Mouse (Mus musculus) G1E (cell line): ENCODE results near the gene Utp11. TPM values are rescaled to one million over a fixed set of nuclear protein-coding genes. Genes with fewer than 3 reads are reported as not detected.
"Not testable (repeated sequence)": the region's sequence is repeated elsewhere in the genome, so short reads cannot be mapped to it uniquely, and the experiment has no call there.

Source experiments
- ATAC-seq: 2 replicates; pipeline ENCODE4 v1.8.0; 2016; ENCODE audit warnings: mild to moderate bottlenecking; ENCODE audit not compliant: insufficient number of reproducible peaks, poor library complexity, low FRiP score, severe bottlenecking; ENCODE audit errors: extremely low read depth
- DNase-seq: peaks from one replicate; pipeline ENCODE4 v3.0.0; 2012; ENCODE audit warnings: low spot score
- H3K27me3 ChIP-seq: 2 replicates; pipeline ENCODE4 v1.6.1; 2012; ENCODE audit warnings: mild to moderate bottlenecking, low read length, inconsistent platforms; ENCODE audit not compliant: insufficient read depth
- H3K36me3 ChIP-seq: replicated peaks from 2 replicates; pipeline ENCODE3; 2012; ENCODE audit warnings: mild to moderate bottlenecking, inconsistent platforms
- H3K4me1 ChIP-seq: 2 replicates; pipeline ENCODE4 v1.6.1; 2012; ENCODE audit warnings: low read depth, low read length, inconsistent platforms, mixed read lengths; ENCODE audit not compliant: insufficient read depth
- H3K4me3 ChIP-seq: 2 replicates; pipeline ENCODE4 v1.5.1; 2012; ENCODE audit warnings: low read depth, mild to moderate bottlenecking, inconsistent platforms, low read length, moderate library complexity, mixed read lengths
- H3K9me3 ChIP-seq: replicated peaks from 2 replicates; pipeline ENCODE4 v1.6.1; 2012; ENCODE audit warnings: inconsistent platforms
- CTCF ChIP-seq: IDR thresholded peaks from 2 replicates; pipeline ENCODE4 v1.5.1; 2012; ENCODE audit warnings: low read depth, low read length, inconsistent platforms, mixed read lengths
- GATA1 ChIP-seq: IDR thresholded peaks from 2 replicates; pipeline ENCODE4 v1.6.1; 2012; ENCODE audit warnings: borderline replicate concordance, low read length, inconsistent platforms, mixed read lengths
- GATA2 ChIP-seq: IDR thresholded peaks from 2 replicates; pipeline ENCODE4 v1.6.1; 2012; ENCODE audit warnings: low read depth, low read length, inconsistent platforms, borderline replicate concordance
- POLR2AphosphoS5 ChIP-seq: IDR thresholded peaks from 2 replicates; pipeline ENCODE4 v1.6.1; 2012; ENCODE audit warnings: low read depth, low read length, inconsistent platforms; ENCODE audit not compliant: insufficient replicate concordance
- TAL1 ChIP-seq: conservative IDR thresholded peaks from 2 replicates; pipeline ENCODE4 v1.6.1; 2012; ENCODE audit warnings: low read depth, low read length, inconsistent platforms, mixed read lengths
- polyA plus RNA-seq: library from polyadenylated mRNA; stranded (reverse); fragments of >175 nt; gene quantifications from 2 replicates; pipeline ENCODE4 v1.2.3, GENCODE M21; 2012
- total RNA-seq, 2 experiments: library from RNA; stranded (forward) in 1 of 2; stranded (reverse) in 1 of 2; fragments of 200-1000 nt in 1 of 2; fragments of >200 nt in 1 of 2; fragmentation: Nextera tagmentation in 1 of 2; gene quantifications; 2 replicates each; pipeline ENCODE4 v1.2.3; 2014 to 2017

Gene Utp11
- total and polyA plus RNA-seq, 3 experiments = 16.7 to 94.3 (median 80.4) TPM

DNA sequence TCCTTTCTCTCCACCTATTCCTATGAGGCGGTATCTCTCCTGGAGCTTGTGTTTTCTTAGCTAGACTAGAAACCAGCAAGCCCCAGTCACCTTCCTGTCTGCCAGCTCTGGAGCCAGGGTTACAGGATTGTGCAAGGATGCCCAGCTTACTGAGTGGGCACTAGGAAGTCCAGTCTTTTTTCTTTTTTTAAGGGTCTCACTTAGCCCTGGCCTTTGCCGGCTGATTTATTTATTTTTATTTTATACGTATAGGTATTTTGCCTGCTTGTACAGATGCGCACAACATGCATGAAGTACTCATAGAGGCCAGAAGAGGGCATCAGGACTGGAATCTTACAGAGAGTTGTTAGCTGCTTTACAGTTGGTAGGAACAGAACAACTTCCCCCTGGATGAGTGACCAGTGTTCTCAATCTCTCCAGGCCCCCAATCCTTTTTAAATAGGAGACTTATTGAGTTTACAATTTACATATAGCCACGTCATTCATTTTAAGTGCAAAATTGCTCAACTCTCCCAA is 17.4 kb upstream of the Utp11 start:
- no peak overlapping the region for H3K4me3 ChIP-seq
- H3K4me1 ChIP-seq = peaks cover 62% of the 10 kb centered on the region
- H3K27me3 ChIP-seq = no peaks in the 10 kb centered on the region
- H3K9me3 ChIP-seq = peaks cover 4% of the 10 kb centered on the region; the same call in 1 of the 2 replicates
- H3K36me3 ChIP-seq = peaks cover 34% of the 10 kb centered on the region
- TF ChIP-seq POLR2AphosphoS5 (no peak), GATA2 (no peak), CTCF (peak; percentile 24; the same call in 1 of the 2 replicates)
- DNase-seq = no peak
- no peak for ATAC-seq

GRCm38 (mm10) chr4:124709961-124710446 is 16.6 kb upstream of the Utp11 start:
- Histone ChIP-seq H3K9me3 (peaks cover 4% of the 10 kb centered on the region; the same call in 1 of the 2 replicates), H3K4me1 (peaks cover 65% of the 10 kb centered on the region), H3K4me3 (no peak overlapping the region; the same call in 1 of the 2 replicates), H3K36me3 (peaks cover 39% of the 10 kb centered on the region), H3K27me3 (no peaks in the 10 kb centered on the region)
- DNase-seq = no peak
- no peak for ATAC-seq
- TF ChIP-seq POLR2AphosphoS5 (no peak), CTCF (no peak), GATA1 (no peak), GATA2 (no peak), TAL1 (no peak)

DNA sequence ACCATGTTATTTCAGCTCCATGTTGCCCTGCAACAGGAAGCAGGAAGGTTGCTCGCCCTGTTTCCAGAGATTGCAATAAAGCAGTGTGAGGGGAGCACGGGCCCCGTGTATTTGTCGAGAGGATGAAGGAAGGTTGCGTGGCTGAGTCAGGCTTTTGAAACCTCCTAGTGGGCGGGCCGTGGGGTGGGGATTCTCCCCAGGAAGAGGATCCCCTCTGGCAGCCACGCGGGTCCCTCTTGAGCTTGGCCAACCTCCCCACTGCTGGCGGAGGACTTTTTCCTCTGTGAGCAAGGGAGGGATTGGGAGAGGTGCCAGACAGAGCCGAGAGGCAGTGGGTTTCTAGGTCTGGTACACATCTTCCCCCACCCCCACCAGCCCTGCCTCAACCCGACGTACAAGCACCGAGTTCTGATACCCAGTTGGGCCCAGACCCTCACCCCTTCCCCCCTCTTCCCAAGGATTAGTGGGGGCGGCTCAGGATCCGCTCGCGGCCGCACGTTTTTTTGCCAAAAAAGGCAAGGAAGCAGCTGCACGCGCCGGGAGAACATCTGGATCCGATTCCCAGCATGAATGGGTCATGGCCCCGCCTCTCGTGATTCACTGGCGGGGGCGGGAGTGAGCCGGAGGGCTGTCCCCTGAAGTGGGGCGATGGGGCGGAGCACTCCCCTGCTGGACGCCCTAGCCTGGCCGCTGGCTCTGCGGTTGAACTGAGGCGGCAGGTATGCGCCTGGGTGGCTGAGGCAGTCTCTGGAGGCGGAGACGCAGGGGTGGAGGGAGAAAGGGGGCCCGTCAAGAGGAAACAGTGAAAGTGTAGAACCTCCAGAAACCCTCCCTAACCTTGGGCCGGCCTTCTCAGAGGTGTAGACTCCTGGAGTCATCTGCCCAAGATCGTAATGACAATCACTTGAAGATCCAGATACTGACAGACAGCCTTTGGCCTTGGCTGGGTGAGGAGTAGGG is 15.4 kb upstream of the Utp11 start:
- Histone ChIP-seq H3K4me3 (peak overlapping the region; percentile 71), H3K27me3 (no peaks in the 10 kb centered on the region), H3K9me3 (peaks cover 4% of the 10 kb centered on the region; the same call in 1 of the 2 replicates), H3K4me1 (peaks cover 73% of the 10 kb centered on the region), H3K36me3 (peaks cover 51% of the 10 kb centered on the region)
- TF ChIP-seq TAL1 = no peak
- TF ChIP-seq POLR2AphosphoS5 = no peak
- no peak for TF ChIP-seq CTCF
- TF ChIP-seq GATA1 = no peak
- no peak for TF ChIP-seq GATA2
- ATAC-seq = peak; percentile 93
- DNase-seq = peak; percentile 87

DNA sequence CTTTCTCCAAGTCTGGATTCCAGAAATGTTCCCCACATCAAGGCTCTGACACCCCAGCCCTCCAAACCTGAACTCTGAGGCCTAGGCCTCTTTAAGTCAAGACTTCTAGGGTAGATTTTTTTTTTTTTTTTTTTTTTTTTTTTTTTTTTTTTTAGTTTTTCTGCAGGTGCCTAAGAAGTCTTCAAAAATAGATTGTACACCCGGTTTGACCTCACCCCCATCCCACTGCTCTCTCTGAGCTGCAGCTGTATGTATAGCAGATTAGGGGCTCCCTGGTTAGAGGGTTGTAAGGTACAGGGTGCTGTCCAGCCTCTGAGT is 14.8 kb upstream of the Utp11 start:
- H3K9me3 ChIP-seq, ATAC-seq, H3K27me3 ChIP-seq, DNase-seq: not testable (repeated sequence)
- Histone ChIP-seq H3K36me3 (peaks cover 57% of the 10 kb centered on the region), H3K4me1 (peaks cover 75% of the 10 kb centered on the region), H3K4me3 (peak overlapping the region; percentile 71; the same call in 1 of the 2 replicates)

- H3K27me3 ChIP-seq, DNase-seq, ATAC-seq, H3K9me3 ChIP-seq: not testable (repeated sequence)
- Histone ChIP-seq H3K4me3 (peak overlapping the region; percentile 23; the same call in 1 of the 2 replicates), H3K36me3 (peaks cover 57% of the 10 kb centered on the region), H3K4me1 (peaks cover 78% of the 10 kb centered on the region)
Observed at GRCm38 (mm10) chr4:124707381-124708199, 14.2 kb upstream of the Utp11 start.

DNA sequence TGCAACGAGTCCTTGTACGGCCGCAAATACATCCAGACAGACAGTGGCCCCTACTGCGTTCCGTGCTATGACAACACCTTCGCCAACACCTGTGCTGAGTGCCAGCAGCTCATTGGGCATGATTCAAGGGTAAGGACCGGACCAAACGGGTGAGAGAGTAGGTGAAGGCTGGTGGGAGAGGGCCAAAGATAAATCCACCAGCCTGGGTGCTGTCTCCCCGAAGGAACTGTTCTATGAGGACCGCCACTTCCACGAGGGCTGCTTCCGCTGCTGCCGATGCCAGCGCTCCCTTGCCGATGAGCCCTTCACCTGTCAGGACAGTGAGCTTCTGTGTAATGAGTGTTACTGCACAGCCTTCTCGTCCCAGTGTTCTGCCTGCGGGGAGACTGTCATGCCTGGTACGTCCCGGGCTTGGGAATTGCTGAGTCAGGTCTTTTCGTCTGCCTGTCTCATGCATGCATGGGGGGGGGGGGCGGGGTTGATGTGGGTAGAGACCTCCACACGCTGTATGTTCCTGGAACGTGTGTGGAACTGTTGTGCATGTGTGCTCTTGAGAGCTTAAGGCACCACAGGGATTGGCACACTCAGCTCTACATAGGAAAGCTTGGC is 12.4 kb upstream of the Utp11 start:
- peaks cover 89% of the 10 kb centered on the region for H3K4me1 ChIP-seq
- ATAC-seq = no peak
- peaks cover 58% of the 10 kb centered on the region for H3K36me3 ChIP-seq

More for the DNA sequence above, 12.4 kb upstream of the Utp11 start:
- TF ChIP-seq GATA2 (no peak), CTCF (no peak), POLR2AphosphoS5 (no peak), TAL1 (no peak), GATA1 (no peak)
- no peak overlapping the region; the same call in 1 of the 2 replicates for H3K4me3 ChIP-seq
- no peak for DNase-seq
- H3K27me3 ChIP-seq = no peaks in the 10 kb centered on the region
- peaks cover 4% of the 10 kb centered on the region; the same call in 1 of the 2 replicates for H3K9me3 ChIP-seq
